Mouse (Mus musculus) midbrain, embryonic 12.5 days (tissue): ENCODE results near the gene Aqr. TPM values are rescaled to one million over a fixed set of nuclear protein-coding genes. Genes with fewer than 3 reads are reported as not detected.

Source experiments
- ATAC-seq: fragments of 200-750 bp; cut with Nextera tagmentation; 2 replicates; pipeline ENCODE4 v1.8.0; 2017; ENCODE audit warnings: low read depth, moderate TSS enrichment, moderate library complexity; ENCODE audit not compliant: low FRiP score
- H3K27ac ChIP-seq: fragments of 300-500 bp; sonication (generic); replicated peaks from 2 replicates; pipeline ENCODE4 v1.5.1; 2016; ENCODE audit warnings: mild to moderate bottlenecking
- H3K27me3 ChIP-seq: fragments of 300-500 bp; sonication (generic); 2 replicates; pipeline ENCODE4 v1.6.1; 2016; ENCODE audit warnings: mild to moderate bottlenecking
- H3K36me3 ChIP-seq: fragments of 300-500 bp; sonication (generic); 2 replicates; pipeline ENCODE4 v1.6.1; 2016
- H3K4me1 ChIP-seq: fragments of 300-500 bp; sonication (generic); 2 replicates; pipeline ENCODE4 v1.6.1; 2016
- H3K4me2 ChIP-seq: fragments of 300-500 bp; sonication (generic); replicated peaks from 2 replicates; pipeline ENCODE4 v1.6.1; 2016; ENCODE audit warnings: mild to moderate bottlenecking, moderate library complexity
- H3K4me3 ChIP-seq: fragments of 300-500 bp; sonication (generic); 2 replicates; pipeline ENCODE4 v1.5.1; 2016; ENCODE audit warnings: mild to moderate bottlenecking
- H3K9ac ChIP-seq: fragments of 300-500 bp; sonication (generic); replicated peaks from 2 replicates; pipeline ENCODE4 v1.6.1; 2016; ENCODE audit warnings: mild to moderate bottlenecking, moderate library complexity
- H3K9me3 ChIP-seq: fragments of 300-500 bp; sonication (generic); 2 replicates; pipeline ENCODE4 v1.6.1; 2016; ENCODE audit warnings: mild to moderate bottlenecking
- WGBS: fragments of 180-500 bp; shearing (Covaris S2); methylation state at CpG from one replicate; pipeline ENCODE4 v1.1.7; 2016; 5-methylcytosine and 5-hydroxymethylcytosine counted together
- polyA plus RNA-seq: library from polyadenylated mRNA; unstranded; fragments of >200 nt; fragmentation: Nextera tagmentation; extraction: Ambion mirVana; gene quantifications from 2 replicates; pipeline ENCODE4 v1.2.1, GENCODE M21; 2016

Gene Aqr
- polyA plus RNA-seq, 1 experiment from 2014 or later, result 55.8 TPM

DNA sequence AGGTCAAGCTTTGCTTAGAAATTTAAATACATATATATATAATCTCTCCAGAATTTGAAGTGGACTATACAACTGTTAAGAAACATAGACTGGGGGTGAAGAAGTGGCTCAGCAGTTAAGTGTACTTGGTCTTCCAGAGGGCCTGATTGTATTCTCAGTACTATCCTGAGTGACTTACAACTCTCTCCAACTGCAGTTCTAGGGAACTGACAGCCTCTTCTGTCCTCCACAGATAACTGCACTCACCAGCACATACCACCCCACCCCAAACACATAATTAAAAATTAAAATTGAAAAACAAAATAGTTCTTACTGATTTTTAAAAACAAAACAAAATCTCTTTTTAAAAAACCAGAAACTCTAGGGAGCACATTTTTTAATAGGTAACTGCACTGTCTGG is 13.6 kb downstream of the Aqr start:
- Histone ChIP-seq H3K27ac (no peak overlapping the region), H3K36me3 (peaks cover 21% of the 10 kb centered on the region; the same call in 1 of the 2 replicates), H3K4me3 (no peak overlapping the region), H3K4me2 (no peak overlapping the region), H3K4me1 (peaks cover 11% of the 10 kb centered on the region), H3K9me3 (no peaks in the 10 kb centered on the region), H3K9ac (no peak overlapping the region), H3K27me3 (no peaks in the 10 kb centered on the region)
- no peak for ATAC-seq

DNA sequence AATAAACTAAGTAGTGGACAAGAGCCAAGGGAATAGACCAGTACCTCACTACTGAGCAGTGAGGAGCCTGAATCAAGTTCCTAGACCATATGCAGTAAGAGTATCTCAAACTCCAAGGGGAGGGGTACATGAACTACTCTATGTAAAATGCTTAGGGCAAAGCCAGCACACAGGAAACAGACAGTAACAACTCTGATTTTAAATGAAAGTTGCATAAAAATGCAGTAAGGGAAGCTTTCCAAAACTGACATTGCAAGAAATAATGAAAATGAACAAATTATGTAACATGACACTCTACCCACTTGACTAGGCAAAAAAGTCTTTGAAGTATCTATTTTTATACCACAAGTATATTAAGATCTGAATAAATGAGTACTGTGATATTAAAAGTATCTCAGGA is 19.0 kb downstream of the Aqr start:
- no peaks in the 10 kb centered on the region for H3K27me3 ChIP-seq
- H3K4me1 ChIP-seq, result no peaks in the 10 kb centered on the region
- no peak overlapping the region for H3K4me3 ChIP-seq
- H3K9me3 ChIP-seq, result no peaks in the 10 kb centered on the region
- no peak overlapping the region for H3K4me2 ChIP-seq
- no peak overlapping the region for H3K27ac ChIP-seq
- no peak overlapping the region for H3K9ac ChIP-seq
- no peak for ATAC-seq
- peaks cover 54% of the 10 kb centered on the region for H3K36me3 ChIP-seq

DNA sequence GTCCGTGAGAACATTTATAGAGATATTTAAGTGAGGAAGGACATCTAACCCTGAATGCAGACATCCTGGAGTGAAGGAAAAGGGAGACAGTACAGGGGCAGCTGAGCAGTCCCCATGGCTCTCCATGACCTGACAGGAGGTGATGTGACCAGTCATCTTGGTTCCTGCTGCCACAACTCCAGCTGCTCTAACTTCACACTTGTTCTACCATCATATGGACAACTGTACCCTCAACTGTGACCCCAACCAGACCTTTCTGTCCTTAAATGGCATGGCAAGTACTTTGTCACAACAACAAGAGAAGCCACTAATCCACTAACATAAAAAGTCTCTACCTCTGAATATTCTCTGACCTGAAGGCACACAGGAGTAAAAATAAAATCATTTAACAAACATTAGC is 24.8 kb downstream of the Aqr start:
- ATAC-seq, result no peak
- Histone ChIP-seq H3K4me2 (no peak overlapping the region), H3K27me3 (no peaks in the 10 kb centered on the region), H3K4me3 (no peak overlapping the region), H3K27ac (no peak overlapping the region), H3K9me3 (no peaks in the 10 kb centered on the region), H3K4me1 (no peaks in the 10 kb centered on the region), H3K9ac (no peak overlapping the region), H3K36me3 (peaks cover 62% of the 10 kb centered on the region)
- WGBS, result 72% methylated on average over 1 of the region's 1 CpGs

DNA sequence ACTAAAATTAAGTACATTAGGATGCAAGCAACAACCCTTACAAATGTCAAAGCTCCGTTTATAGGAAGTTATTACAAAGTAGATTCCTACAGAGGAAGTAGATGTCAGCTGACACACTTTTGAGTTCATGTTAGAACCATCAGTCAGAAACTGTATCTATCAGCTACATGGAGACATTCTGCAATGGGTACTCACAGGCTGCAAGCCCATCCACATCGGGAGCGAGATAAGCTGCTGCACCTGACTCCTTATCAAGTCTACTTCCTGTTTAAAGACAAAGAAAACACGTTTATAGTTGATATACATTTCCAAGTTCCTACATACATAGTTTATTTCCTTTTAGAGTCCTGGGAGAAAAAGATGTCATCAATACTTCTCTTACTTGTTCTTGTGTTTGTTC is 29.5 kb downstream of the Aqr start:
- H3K9ac ChIP-seq, result no peak overlapping the region
- no peaks in the 10 kb centered on the region for H3K9me3 ChIP-seq
- H3K27me3 ChIP-seq, result no peaks in the 10 kb centered on the region
- H3K4me3 ChIP-seq, result no peak overlapping the region
- H3K36me3 ChIP-seq, result peaks cover 69% of the 10 kb centered on the region
- ATAC-seq, result no peak
- no peaks in the 10 kb centered on the region for H3K4me1 ChIP-seq
- H3K27ac ChIP-seq, result no peak overlapping the region
- 89% methylated on average over 4 of the region's 4 CpGs for WGBS
- H3K4me2 ChIP-seq, result no peak overlapping the region

DNA sequence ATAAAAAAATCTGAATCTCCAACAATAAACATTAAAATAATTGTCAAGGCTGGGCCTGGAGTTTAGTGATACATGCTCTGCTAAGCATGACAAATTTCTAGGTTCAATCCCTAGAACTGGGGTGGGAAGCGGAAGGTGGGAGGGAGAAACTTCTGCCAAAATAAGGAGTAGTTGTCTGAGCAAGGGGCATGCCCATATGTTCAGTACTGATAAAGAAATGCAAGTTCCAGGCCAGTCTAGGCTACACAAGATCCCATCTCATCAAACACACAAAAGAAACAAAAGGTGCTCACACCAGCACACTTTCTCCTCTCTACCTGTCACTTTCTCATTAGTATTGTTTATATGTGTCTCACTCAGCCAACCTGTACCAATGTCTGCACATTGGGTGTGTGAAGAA is 30.2 kb downstream of the Aqr start:
- no peak overlapping the region for H3K9ac ChIP-seq
- WGBS, result 88% methylated on average over 1 of the region's 1 CpGs
- no peak overlapping the region for H3K4me3 ChIP-seq
- H3K9me3 ChIP-seq, result no peaks in the 10 kb centered on the region
- H3K27ac ChIP-seq, result no peak overlapping the region
- ATAC-seq, result no peak
- H3K4me1 ChIP-seq, result no peaks in the 10 kb centered on the region
- H3K27me3 ChIP-seq, result no peaks in the 10 kb centered on the region
- peaks cover 69% of the 10 kb centered on the region for H3K36me3 ChIP-seq
- H3K4me2 ChIP-seq, result no peak overlapping the region

DNA sequence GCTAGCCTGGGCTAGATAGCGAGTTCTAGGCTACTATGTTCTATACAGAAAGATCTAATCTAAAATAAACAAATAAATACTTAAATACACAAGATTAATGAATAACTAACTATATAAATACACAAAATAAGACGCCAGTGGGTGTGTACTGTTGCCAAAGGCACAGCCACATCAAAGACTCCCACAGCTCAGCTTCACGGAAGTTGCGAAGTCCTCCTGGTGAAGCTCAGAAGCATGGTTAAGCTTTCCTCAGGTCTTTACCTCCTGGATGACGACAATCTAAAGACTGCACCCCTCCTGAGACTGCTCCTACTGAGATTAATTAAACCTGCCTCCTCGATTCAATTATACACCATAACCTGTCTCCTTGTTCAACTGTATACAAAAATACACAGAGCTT is 33.6 kb downstream of the Aqr start:
- Histone ChIP-seq H3K9me3 (no peaks in the 10 kb centered on the region), H3K36me3 (peaks cover 76% of the 10 kb centered on the region), H3K27me3 (no peaks in the 10 kb centered on the region), H3K4me3 (no peak overlapping the region), H3K4me2 (no peak overlapping the region), H3K4me1 (no peaks in the 10 kb centered on the region), H3K9ac (no peak overlapping the region), H3K27ac (no peak overlapping the region)
- 94% methylated on average over 6 of the region's 6 CpGs for WGBS
- ATAC-seq, result no peak

DNA sequence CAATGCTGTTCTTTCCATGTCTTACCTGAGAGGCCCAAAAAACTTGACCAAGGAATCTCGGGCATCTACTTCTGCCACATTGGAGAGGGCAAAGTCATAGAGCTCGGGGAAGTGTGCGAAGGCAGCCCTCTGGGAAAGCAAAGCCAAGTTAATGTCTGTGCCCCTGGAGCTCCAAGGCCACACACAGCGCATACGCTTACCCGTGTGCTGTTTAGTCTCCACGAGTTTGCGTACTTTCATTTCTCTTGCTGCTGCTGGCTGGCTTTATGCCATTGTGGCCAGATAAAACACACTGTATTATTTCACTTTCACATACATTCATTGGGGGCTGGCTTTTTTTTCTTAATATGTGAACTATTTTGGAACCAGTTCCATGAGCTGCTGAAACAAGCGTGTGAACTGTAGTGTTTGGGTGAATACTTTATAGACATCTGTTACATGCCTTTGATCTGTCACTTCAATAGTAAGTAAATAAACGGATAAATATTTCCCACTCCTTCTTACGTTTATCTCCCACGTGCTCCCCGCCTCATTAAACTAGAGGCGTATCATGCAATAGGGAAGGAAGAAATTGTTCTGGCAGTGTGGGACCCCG is 39.9 kb downstream of the Aqr start:
- Histone ChIP-seq H3K27me3 (no peaks in the 10 kb centered on the region), H3K4me2 (no peak overlapping the region), H3K36me3 (peaks cover 71% of the 10 kb centered on the region), H3K4me3 (no peak overlapping the region), H3K4me1 (no peaks in the 10 kb centered on the region), H3K9me3 (no peaks in the 10 kb centered on the region), H3K27ac (no peak overlapping the region), H3K9ac (no peak overlapping the region)
- no peak for ATAC-seq
- whole genome bisulfite sequencing, result 96% methylated on average over 15 of the region's 15 CpGs

DNA sequence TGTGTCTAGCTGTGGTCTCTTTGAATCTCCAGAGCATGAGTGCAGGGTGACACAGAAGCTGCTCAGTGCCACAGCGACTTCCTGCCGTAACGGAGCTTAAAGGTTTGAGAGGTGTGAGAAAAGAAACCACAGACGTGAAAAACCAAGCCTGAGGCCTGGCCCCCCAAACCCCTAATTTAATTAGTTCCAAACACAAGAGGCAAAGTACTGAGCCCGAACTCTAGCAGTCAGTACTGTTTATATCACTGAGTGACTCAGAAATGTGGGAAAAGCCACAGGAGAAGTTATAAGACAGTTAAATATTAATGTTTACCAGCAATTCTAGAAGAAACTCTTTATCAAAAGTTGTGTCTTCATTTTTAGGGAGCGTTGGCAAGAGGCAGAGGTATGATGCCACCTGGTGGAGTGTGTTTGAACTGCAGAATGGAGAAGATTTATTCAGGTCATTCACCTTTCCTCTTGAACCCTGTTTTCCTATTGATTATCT is 41.5 kb downstream of the Aqr start:
- no peaks in the 10 kb centered on the region for H3K27me3 ChIP-seq
- H3K9ac ChIP-seq, result no peak overlapping the region
- peaks cover 76% of the 10 kb centered on the region for H3K36me3 ChIP-seq
- H3K4me2 ChIP-seq, result no peak overlapping the region
- H3K27ac ChIP-seq, result no peak overlapping the region
- WGBS, result 82% methylated on average over 6 of the region's 6 CpGs
- H3K9me3 ChIP-seq, result no peaks in the 10 kb centered on the region
- no peak for ATAC-seq
- H3K4me3 ChIP-seq, result no peak overlapping the region
- H3K4me1 ChIP-seq, result no peaks in the 10 kb centered on the region

DNA sequence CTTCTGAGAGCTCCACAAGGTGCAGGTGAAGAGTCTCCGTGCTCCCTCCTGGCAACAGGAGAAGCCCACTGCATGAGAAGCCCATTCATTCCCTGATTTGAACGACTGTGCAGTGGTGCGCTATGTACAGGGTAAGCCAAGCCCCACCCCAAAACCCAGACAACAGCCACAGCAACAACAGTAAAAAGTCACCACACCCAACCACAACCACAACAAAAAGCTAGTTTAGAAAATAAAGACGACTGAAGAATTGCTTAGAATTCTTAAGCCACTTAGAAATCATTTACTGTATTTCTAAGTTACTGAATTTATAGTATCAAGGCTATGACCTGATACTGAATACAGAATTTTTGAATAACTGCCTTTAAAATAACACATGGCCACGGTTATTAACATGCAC is 41.9 kb downstream of the Aqr start:
- H3K4me2 ChIP-seq, result no peak overlapping the region
- 90% methylated on average over 5 of the region's 5 CpGs for WGBS
- ATAC-seq, result no peak
- H3K4me1 ChIP-seq, result no peaks in the 10 kb centered on the region
- H3K27me3 ChIP-seq, result no peaks in the 10 kb centered on the region
- H3K9ac ChIP-seq, result no peak overlapping the region
- H3K9me3 ChIP-seq, result no peaks in the 10 kb centered on the region
- H3K27ac ChIP-seq, result no peak overlapping the region
- H3K36me3 ChIP-seq, result peaks cover 76% of the 10 kb centered on the region
- no peak overlapping the region for H3K4me3 ChIP-seq

DNA sequence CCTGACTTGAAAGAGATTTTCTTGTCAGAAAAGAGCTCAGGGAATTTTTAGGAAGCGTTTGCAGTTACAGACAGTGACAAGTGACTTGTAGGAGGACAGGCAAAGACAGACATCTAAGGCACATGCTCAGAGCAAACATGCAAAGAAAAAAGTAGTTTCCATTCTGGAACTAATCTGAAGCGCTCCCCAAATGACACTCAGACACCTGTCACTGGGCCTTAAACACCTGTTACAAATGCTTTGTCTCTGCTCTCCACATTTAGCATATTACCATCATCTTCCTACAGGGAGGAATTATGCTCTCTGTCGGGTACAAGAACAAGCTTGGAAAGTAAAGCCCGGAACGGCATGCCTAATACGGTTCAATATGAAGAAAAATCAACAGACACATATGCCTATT is 43.0 kb downstream of the Aqr start:
- 93% methylated on average over 6 of the region's 6 CpGs for WGBS
- no peak for ATAC-seq
- no peak overlapping the region for H3K4me2 ChIP-seq
- no peaks in the 10 kb centered on the region for H3K4me1 ChIP-seq
- H3K4me3 ChIP-seq, result no peak overlapping the region
- H3K9ac ChIP-seq, result no peak overlapping the region
- no peaks in the 10 kb centered on the region for H3K27me3 ChIP-seq
- no peaks in the 10 kb centered on the region for H3K9me3 ChIP-seq
- H3K27ac ChIP-seq, result no peak overlapping the region
- H3K36me3 ChIP-seq, result peaks cover 78% of the 10 kb centered on the region

DNA sequence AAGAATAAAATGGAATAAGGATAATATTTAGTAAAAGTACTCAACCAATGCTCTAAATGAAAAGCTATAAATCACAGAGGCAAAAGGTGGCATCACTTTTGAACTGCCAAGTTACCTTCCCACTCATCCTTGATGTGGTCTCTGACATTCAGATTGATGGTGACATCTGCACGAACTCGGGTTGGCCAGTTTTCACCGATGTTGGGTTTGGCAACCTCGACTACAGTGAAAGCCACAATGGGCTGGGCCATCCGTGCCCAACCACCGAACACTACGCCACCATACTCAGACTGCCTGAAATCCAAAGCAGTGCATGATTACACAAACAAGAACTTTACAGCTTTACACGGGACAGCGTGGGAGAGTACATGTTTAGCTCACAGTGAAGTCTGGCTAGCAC is 50.1 kb downstream of the Aqr start:
- WGBS, result 92% methylated on average over 9 of the region's 9 CpGs
- H3K4me2 ChIP-seq, result no peak overlapping the region
- H3K27ac ChIP-seq, result no peak overlapping the region
- no peak overlapping the region for H3K4me3 ChIP-seq
- H3K9ac ChIP-seq, result no peak overlapping the region
- no peak for ATAC-seq
- no peaks in the 10 kb centered on the region for H3K4me1 ChIP-seq
- peaks cover 85% of the 10 kb centered on the region for H3K36me3 ChIP-seq
- no peaks in the 10 kb centered on the region for H3K9me3 ChIP-seq
- H3K27me3 ChIP-seq, result no peaks in the 10 kb centered on the region

DNA sequence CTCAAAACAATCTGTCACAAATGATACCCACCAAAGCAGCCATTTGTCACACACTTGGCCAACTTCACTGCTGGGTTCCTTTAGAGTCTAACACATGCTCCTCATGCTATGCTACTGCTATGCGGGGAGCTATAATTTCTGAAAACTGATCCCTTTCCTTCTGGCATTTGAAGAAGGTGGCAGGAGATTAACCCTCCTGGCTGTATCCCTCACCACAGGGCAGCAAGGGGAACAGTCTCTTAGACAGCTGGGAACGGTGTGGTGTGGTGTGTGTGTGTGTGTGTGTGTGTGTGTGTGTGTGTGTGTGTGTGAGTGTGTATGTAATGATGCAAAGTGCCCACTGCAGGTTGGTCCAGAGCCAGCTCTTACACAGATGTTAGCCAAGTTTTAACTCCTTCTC is 51.0 kb downstream of the Aqr start:
- Histone ChIP-seq H3K9me3 (no peaks in the 10 kb centered on the region), H3K4me3 (no peak overlapping the region), H3K27ac (no peak overlapping the region), H3K9ac (no peak overlapping the region), H3K4me1 (no peaks in the 10 kb centered on the region), H3K4me2 (no peak overlapping the region), H3K27me3 (no peaks in the 10 kb centered on the region), H3K36me3 (peaks cover 83% of the 10 kb centered on the region)
- ATAC-seq, result no peak
- WGBS, result 92% methylated on average over 2 of the region's 2 CpGs

DNA sequence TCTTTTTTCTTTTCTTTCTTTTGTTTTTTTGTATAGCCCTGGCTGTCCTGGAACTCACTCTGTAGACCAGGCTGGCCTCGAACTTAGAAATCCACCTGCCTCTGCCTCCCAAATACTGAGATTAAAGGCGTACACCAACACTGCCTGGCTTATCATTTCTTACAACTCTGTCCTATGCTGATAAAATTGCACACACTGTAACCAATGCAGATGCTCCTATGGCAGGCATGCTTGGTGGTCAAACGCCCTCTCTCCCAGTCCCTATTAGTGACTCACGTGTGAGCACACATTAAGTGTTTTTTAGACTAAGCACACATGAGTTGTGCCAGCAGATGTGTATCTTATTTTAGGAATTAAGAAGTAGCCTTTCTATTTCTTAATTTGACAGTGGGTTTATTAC is 53.5 kb downstream of the Aqr start:
- WGBS, result 93% methylated on average over 4 of the region's 4 CpGs
- H3K4me1 ChIP-seq, result no peaks in the 10 kb centered on the region
- no peaks in the 10 kb centered on the region for H3K27me3 ChIP-seq
- H3K4me2 ChIP-seq, result no peak overlapping the region
- peaks cover 81% of the 10 kb centered on the region for H3K36me3 ChIP-seq
- no peak overlapping the region for H3K9ac ChIP-seq
- no peak overlapping the region for H3K4me3 ChIP-seq
- H3K27ac ChIP-seq, result no peak overlapping the region
- ATAC-seq, result no peak
- H3K9me3 ChIP-seq, result no peaks in the 10 kb centered on the region
